Mouse (Mus musculus): ENCODE results near the gene Cdk5rap3. TPM values are rescaled to one million over a fixed set of nuclear protein-coding genes. Genes with fewer than 3 reads are reported as not detected.

Gene Cdk5rap3
- polyA plus RNA-seq, 1 experiment, result 95.5 TPM

- Histone ChIP-seq H3K36me3 (ENCODE audit: control insufficient read depth, insufficient read depth, low read length) (no peaks in the 10 kb centered on the region), H3K4me3 (ENCODE audit: control insufficient read depth, insufficient read depth, low read length) (no peak overlapping the region), H3K4me1 (replicated peaks; ENCODE audit: control insufficient read depth, insufficient read depth, low read length) (peaks cover 4% of the 10 kb centered on the region), H3K27me3 (ENCODE audit: control insufficient read depth, insufficient read depth, low read length) (no peaks in the 10 kb centered on the region), H3K27ac (ENCODE audit: control insufficient read depth, insufficient read depth, low read length) (no peak overlapping the region)
- DNase-seq, result no peak
- WGBS, result 57% methylated on average over 12 of the region's 12 CpGs
- no peak for TF ChIP-seq POLR2A (IDR thresholded peaks at IDR 0.05; ENCODE audit: control insufficient read depth, extremely low read depth, insufficient read depth, low read length, poor library complexity)
These were observed 18.6 kb upstream of the Cdk5rap3 start for GRCm38 (mm10) chr11:96934921-96935356.

DNA sequence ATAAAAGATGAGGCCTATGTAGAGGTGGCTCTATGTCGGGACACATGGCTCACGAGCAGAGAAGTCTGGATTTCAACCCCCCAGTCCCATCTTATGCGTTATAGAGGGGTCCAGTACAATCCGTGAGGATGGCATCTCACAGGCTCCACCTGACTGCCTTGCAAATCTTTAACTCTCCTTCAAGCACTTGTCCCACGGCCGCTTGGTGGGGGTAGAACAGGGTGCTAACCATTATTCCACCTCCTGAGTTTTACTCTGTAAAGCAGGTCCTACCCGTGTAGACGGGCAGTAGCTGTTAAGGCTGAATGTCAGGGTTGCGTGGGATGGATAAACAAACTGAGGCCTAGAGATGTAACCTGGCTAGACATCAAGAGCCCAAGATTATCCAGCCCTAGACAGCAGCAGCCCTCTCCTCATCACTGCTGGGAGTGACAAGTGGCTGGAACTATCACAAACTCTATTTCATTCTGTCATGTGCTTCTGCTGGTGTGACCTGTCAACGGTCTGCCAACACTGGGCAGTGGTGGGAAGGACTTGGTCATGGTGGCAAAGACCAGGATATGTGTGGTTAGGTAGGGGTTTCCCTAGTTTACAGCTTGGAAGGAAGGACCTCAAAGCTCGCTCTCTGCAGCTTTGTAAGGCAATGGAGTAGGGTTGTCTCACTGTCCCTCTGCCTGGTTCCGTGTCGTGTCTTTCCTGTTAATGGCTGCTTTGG lies 17.4 kb upstream of the Cdk5rap3 start:
- Histone ChIP-seq H3K27me3 (ENCODE audit: control insufficient read depth, insufficient read depth, low read length) (no peaks in the 10 kb centered on the region), H3K36me3 (ENCODE audit: control insufficient read depth, insufficient read depth, low read length) (no peaks in the 10 kb centered on the region), H3K4me1 (replicated peaks; ENCODE audit: control insufficient read depth, insufficient read depth, low read length) (peaks cover 4% of the 10 kb centered on the region), H3K4me3 (ENCODE audit: control insufficient read depth, insufficient read depth, low read length) (no peak overlapping the region), H3K27ac (ENCODE audit: control insufficient read depth, insufficient read depth, low read length) (no peak overlapping the region)
- 89% methylated on average over 13 of the region's 13 CpGs for WGBS
- TF ChIP-seq POLR2A (IDR thresholded peaks at IDR 0.05; ENCODE audit: control insufficient read depth, extremely low read depth, insufficient read depth, low read length, poor library complexity) (no peak), CTCF (IDR thresholded peaks at IDR 0.05; ENCODE audit: borderline replicate concordance, control insufficient read depth, extremely low read depth, insufficient read depth, low read length, poor library complexity) (no peak)
- DNase-seq, result no peak

GRCm38 (mm10) chr11:96931327-96932062 lies 15.2 kb upstream of the Cdk5rap3 start:
- Histone ChIP-seq H3K27me3 (ENCODE audit: control insufficient read depth, insufficient read depth, low read length) (no peaks in the 10 kb centered on the region), H3K36me3 (ENCODE audit: control insufficient read depth, insufficient read depth, low read length) (no peaks in the 10 kb centered on the region), H3K4me3 (ENCODE audit: control insufficient read depth, insufficient read depth, low read length) (no peak overlapping the region), H3K4me1 (replicated peaks; ENCODE audit: control insufficient read depth, insufficient read depth, low read length) (peaks cover 8% of the 10 kb centered on the region), H3K27ac (ENCODE audit: control insufficient read depth, insufficient read depth, low read length) (no peak overlapping the region)
- no peak for TF ChIP-seq CTCF (IDR thresholded peaks at IDR 0.05; ENCODE audit: borderline replicate concordance, control insufficient read depth, extremely low read depth, insufficient read depth, low read length, poor library complexity)
- TF ChIP-seq POLR2A (IDR thresholded peaks at IDR 0.05; ENCODE audit: control insufficient read depth, extremely low read depth, insufficient read depth, low read length, poor library complexity), result no peak
- no peak for DNase-seq
- 92% methylated on average over 8 of the region's 8 CpGs for WGBS

DNA sequence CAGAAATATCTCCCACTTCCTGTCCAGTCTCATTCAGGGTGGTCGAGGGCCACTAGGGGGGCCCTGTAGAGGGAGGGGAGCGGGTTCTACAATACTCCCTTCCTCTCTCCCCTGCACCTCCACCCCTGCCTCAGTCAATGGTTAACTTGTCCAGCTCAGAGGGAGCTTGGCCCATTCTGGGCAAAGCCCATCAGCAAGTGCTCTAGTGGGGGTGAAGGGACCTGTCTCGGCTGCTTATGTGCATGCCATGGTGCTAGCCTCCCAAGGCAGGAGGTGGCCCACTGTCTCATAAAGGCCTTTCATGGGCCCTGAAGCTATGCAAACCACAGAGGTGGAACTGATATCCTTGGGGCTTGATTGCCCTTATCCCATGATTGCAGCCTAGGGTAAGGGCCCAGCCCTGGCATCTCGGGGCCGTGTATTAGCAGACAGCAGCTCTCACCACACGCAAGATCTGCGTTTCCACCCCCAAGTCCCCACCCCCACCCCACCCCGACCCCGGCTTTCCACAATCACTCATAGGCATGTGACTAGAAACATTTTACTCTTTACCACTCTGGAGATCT lies 13.6 kb upstream of the Cdk5rap3 start:
- Histone ChIP-seq H3K27me3 (ENCODE audit: control insufficient read depth, insufficient read depth, low read length) (no peaks in the 10 kb centered on the region), H3K36me3 (ENCODE audit: control insufficient read depth, insufficient read depth, low read length) (no peaks in the 10 kb centered on the region), H3K27ac (ENCODE audit: control insufficient read depth, insufficient read depth, low read length) (no peak overlapping the region), H3K4me1 (replicated peaks; ENCODE audit: control insufficient read depth, insufficient read depth, low read length) (peaks cover 9% of the 10 kb centered on the region), H3K4me3 (ENCODE audit: control insufficient read depth, insufficient read depth, low read length) (no peak overlapping the region)
- 82% methylated on average over 9 of the region's 9 CpGs for WGBS
- TF ChIP-seq CTCF (IDR thresholded peaks at IDR 0.05; ENCODE audit: borderline replicate concordance, control insufficient read depth, extremely low read depth, insufficient read depth, low read length, poor library complexity) (no peak), POLR2A (IDR thresholded peaks at IDR 0.05; ENCODE audit: control insufficient read depth, extremely low read depth, insufficient read depth, low read length, poor library complexity) (no peak)
- no peak for DNase-seq

DNA sequence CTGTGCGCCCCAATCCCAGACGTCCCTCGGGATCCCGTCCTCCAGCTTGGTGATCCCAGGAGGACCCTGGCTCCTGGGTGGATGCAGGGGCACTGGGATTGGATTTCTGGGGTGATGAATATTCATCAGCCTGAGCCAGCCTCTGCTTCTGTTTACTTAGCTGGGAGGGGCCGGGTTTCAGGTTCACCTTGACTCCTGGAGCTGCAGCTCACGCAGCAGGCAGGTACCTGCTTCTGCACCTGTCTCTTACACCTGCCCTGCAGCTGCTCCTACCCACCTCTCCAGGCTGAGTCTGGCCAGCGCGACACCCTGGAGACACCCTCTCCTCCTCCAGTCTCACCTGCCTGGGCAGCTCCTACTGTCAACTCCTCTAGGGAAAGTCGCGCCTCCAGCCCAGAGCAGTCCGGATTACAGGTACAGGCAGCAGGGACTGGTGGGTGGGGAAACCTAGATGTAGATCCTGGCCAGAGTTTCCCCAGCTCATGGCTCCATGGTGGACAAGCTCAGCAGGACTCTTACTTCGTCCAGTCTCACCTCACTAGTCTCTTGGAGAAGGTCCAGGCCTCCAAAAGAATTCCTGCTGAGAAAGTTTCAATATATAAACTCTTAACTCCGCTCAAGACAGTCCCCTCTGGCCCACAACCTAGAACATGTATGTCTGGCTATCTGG lies 12.9 kb upstream of the Cdk5rap3 start:
- H3K4me3 ChIP-seq (ENCODE audit: control insufficient read depth, insufficient read depth, low read length), result no peak overlapping the region
- no peak for TF ChIP-seq CTCF (IDR thresholded peaks at IDR 0.05; ENCODE audit: borderline replicate concordance, control insufficient read depth, extremely low read depth, insufficient read depth, low read length, poor library complexity)
- TF ChIP-seq POLR2A (IDR thresholded peaks at IDR 0.05; ENCODE audit: control insufficient read depth, extremely low read depth, insufficient read depth, low read length, poor library complexity), result no peak
- no peaks in the 10 kb centered on the region for H3K36me3 ChIP-seq (ENCODE audit: control insufficient read depth, insufficient read depth, low read length)
- peaks cover 9% of the 10 kb centered on the region for H3K4me1 ChIP-seq (replicated peaks; ENCODE audit: control insufficient read depth, insufficient read depth, low read length)
- no peak overlapping the region for H3K27ac ChIP-seq (ENCODE audit: control insufficient read depth, insufficient read depth, low read length)
- H3K27me3 ChIP-seq (ENCODE audit: control insufficient read depth, insufficient read depth, low read length), result no peaks in the 10 kb centered on the region
- no peak for DNase-seq
- 85% methylated on average over 13 of the region's 13 CpGs for WGBS

DNA sequence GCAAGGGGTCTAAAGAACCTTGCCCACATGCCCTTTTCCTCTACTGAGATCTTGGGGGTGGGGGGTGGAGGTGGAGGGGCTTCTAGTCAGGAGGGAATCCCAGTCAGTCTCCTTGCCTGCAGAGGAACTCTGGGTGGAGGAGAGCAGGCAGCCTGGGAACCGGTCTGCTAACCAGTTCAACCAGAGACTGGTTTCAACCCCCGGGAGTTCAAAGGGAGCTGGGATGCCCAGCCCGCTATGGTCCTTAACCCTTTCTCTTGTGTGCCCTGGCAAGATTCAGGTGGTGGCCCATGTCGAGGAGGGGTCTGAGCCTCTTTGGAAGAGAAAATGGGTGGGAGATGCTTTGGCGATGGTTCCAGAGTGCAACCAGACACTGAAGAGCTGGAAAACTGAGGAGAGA lies 12.4 kb upstream of the Cdk5rap3 start:
- no peak for TF ChIP-seq POLR2A (IDR thresholded peaks at IDR 0.05; ENCODE audit: control insufficient read depth, extremely low read depth, insufficient read depth, low read length, poor library complexity)
- no peak for TF ChIP-seq CTCF (IDR thresholded peaks at IDR 0.05; ENCODE audit: borderline replicate concordance, control insufficient read depth, extremely low read depth, insufficient read depth, low read length, poor library complexity)
- no peaks in the 10 kb centered on the region for H3K27me3 ChIP-seq (ENCODE audit: control insufficient read depth, insufficient read depth, low read length)
- H3K4me3 ChIP-seq (ENCODE audit: control insufficient read depth, insufficient read depth, low read length), result no peak overlapping the region
- H3K27ac ChIP-seq (ENCODE audit: control insufficient read depth, insufficient read depth, low read length), result no peak overlapping the region
- peaks cover 9% of the 10 kb centered on the region for H3K4me1 ChIP-seq (replicated peaks; ENCODE audit: control insufficient read depth, insufficient read depth, low read length)
- no peak for DNase-seq
- 53% methylated on average over 5 of the region's 5 CpGs for WGBS
- H3K36me3 ChIP-seq (ENCODE audit: control insufficient read depth, insufficient read depth, low read length), result no peaks in the 10 kb centered on the region
